Mouse (Mus musculus) embryo, embryonic 11.5 days (tissue): ENCODE data around the gene Ankrd65.
"Not testable (repeated sequence)": the region's sequence is repeated elsewhere in the genome, so short reads cannot be mapped to it uniquely, and the experiment has no call there.

Experiments used
- DNase-seq: peaks from one replicate; pipeline ENCODE4 v3.0.0-alpha.2; 2012; ENCODE audit warnings: low read depth, low spot score

Ankrd65 gene

DNA sequence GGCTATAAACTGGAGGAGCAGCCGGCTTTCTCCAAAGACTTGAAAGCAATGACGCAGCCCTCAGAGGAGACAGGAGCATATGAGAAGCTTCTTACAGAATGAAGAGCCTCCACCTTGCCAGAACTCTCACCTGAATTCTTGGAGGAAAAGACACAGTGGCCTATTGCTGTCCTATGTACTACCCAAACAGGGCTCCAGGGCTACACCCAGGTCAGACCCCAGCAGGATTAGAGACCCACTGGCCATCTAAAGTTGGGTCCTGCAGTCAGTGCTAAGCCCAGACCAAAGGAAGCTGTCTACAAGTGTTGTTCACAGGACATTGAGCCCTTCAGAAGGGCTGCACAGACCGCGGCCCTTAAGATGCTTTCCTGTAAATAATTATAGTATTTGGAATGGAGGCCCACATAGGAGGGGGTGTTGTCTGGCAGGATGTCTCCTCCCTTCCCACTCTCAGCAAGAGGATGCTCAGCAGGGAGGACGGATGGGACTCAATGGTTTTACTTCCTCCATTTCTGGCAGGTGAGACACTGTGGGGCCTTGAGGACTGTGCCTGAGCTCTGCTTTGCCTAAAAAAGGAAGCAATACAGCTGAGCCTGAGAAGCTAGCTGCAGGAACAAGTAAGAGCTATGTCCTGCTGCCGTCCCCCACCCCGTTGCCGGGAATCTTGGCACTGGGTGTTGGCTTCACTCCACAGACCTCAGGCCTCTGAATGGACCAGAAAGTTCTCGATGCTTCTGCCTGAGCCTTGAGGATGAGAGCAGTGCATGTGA is 15.1 kb upstream of the Ankrd65 start:
- DNase-seq = no peak

- DNase-seq = no peak
These were observed 14.4 kb upstream of the Ankrd65 start for GRCm38 (mm10) chr4:155775855-155776254.

- no peak for DNase-seq
These were observed 13.4 kb upstream of the Ankrd65 start for GRCm38 (mm10) chr4:155776704-155777335.

DNA sequence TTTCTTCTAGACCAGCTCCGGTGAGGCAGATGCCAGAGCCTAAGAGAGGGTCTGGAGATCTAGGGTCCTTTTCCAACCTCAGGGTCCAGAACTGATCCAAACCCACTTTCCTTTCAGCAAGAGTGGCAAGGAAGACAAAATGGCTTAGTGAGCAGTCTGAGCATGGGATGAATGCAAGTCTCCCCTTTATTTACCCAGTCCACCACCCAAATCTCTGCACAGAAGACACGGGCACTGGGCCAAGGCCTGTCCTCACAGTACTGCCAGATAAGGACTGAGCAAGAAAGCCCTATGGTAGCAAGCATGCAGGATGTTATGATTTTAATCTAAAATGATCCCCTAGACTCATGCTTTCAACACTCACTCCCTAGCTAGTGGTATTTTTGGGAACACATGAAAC is 12.4 kb upstream of the Ankrd65 start:
- DNase-seq = no peak

- DNase-seq = no peak
These were observed 10.7 kb upstream of the Ankrd65 start for GRCm38 (mm10) chr4:155779498-155779897.

DNA sequence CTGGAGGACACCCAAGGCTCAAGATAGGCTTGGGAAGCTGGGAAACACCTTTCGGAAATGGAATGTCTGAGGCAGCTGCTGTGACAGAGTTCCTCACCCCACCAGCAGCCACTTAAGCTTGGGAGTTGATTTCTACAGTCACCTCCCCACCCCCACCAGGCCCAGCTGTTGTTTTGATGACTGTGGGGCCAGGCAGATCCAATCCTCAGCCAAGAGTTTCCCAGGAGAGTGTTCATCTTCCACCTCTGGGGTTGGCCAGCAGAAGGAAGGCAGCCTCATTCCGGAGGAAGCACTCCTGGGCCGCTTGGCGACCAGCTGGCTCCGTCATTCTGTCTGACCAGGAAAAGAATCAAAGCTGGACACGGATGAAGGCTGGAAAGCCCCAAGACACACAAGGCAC is 9.3 kb upstream of the Ankrd65 start:
- no peak for DNase-seq

- DNase-seq = no peak
These were observed 6.7 kb upstream of the Ankrd65 start for GRCm38 (mm10) chr4:155783486-155784080.

- peak; percentile 69 for DNase-seq
These were observed 6.0 kb upstream of the Ankrd65 start for GRCm38 (mm10) chr4:155784081-155784701.

DNA sequence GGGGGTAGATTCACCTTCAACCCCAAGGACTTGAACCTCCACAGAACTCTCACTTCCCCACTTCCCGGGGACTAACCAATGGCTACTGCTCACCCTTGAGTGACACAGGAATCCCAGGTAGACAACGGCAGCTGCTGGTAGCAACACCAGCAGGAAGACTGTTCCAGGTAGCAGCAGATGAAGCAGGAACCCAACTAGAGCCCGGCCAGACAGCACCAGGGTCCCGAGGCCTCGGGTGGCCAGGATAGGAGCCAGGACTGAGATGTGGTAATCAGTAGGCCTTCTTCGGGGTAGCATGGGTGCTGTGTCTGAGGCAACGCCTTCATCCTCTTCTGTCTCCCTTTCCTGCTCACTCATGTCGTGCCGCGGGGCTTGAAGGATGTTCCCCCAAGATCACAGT is 5.0 kb upstream of the Ankrd65 start:
- DNase-seq = no peak

DNA sequence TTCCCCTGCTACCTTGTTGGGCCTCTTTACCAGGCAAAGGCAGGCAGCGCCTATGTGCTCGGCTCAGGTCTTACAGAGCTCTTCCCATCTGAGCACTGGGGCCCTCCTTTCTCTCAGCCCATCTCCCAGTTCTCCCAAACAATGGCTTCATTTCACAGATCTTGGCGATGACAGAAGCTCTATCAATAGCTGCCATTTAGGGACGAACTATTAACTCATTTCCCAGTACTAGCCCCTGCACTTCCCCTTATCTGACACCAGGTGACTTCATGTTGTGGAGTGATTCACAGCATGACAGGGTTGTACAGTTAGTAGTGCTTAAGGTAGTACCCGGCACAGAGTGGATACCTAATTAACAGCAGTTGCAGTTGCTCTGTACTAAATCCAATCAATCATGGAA is 4.4 kb upstream of the Ankrd65 start, which contains the start of gene Tmem88b:
TSS of gene Tmem88b (minus strand) at position 56 of the 400 bp plus-strand sequence.
- DNase-seq = no peak

- DNase-seq = no peak
These were observed 1.9 kb upstream of the Ankrd65 start for GRCm38 (mm10) chr4:155788300-155788699.

- not testable (repeated sequence) for DNase-seq
These were observed 1.4 kb upstream of the Ankrd65 start for GRCm38 (mm10) chr4:155788833-155789232.

GRCm38 (mm10) chr4:155790650-155791161 is 467 bp downstream of the Ankrd65 start:
- no peak for DNase-seq

- DNase-seq = no peak
These were observed 1.1 kb downstream of the Ankrd65 start for GRCm38 (mm10) chr4:155791240-155791933.

- no peak for DNase-seq
These were observed 3.5 kb downstream of the Ankrd65 start for GRCm38 (mm10) chr4:155793730-155794129.

DNA sequence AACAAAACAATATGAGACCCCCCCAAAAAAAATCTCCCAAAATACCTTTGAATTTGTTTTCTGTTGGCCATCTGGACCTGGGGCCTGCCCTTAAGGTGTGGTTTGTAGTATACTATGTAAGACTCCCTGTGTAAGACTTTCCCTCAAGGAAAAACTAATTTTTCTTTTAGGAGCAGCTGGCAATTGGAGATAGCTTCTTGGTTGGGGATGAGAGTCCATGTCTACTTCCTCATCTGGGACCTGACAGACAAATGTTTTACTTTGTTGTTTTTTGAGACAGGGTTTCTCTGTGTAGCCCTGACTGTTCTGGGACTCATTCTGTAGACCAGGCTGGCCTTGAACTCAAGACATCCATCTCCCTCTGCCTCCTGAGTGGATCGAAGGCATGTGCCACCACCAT is 11.8 kb downstream of the Ankrd65 start:
- no peak for DNase-seq

DNA sequence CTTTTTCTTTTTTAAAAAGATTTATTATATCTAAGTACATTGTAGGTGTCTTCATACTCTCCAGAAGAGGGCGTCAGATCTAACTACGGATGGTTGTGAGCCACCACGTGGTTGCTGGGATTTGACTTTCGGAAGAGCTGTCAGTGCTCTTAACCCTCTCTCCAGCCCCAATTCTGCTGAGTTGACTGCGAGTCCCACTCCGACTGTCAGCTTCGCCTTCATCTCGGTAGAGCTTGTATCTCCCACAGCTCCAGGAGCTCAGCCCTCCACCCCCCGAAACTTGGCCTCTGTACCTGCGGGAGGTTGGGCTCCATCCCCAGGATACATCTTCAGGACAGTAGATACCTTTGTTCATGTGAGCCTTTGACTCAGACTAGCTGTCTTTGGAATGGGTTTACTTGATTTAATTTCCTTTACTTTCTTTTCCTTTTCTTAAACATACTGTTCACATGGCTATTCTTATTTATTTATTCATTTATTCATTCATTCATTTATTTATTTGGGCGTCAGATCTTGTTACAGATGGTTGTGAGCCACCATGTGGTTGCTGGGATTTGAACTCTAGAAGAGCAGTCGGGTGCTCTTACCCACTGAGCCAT is 12.6 kb downstream of the Ankrd65 start, which contains the start of gene Mrpl20:
TSS of gene Mrpl20 (plus strand) at position 138 of the 599 bp plus-strand sequence.
- DNase-seq = no peak

DNA sequence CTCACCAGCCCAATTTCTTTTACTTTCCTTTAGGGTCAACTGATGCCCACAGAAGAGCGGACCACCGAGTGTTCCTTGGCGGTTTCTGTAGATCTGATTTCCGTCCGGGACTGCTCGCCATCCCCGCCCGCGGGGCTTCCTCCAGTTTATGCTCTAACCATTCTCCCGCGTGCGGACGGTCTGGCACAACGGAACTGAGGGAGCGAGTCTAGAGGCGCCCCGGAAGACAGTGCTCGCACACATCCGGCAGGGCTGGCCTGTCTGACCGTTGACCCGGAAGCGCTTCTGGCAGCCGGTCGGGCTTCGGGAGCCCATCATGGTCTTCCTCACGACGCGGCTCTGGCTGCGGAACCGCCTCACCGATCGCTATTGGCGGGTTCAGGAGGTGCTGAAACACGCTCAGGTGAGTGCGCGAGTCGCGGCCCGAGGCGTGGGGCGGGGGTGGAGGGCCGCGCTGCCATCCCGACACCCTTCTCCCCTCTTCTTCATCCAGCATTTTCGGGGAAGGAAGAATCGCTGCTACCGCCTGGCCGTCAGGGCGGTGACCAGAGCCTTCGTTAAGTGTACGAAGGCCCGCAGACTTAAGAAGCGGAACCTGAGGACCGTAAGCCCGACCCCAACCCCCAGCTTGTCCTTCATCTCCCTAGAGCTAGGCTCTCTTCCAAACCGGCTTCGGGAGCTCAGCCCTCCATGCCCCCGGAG is 13.3 kb downstream of the Ankrd65 start:
- peak; percentile 91 for DNase-seq

- no peak for DNase-seq
These were observed 17.6 kb downstream of the Ankrd65 start for GRCm38 (mm10) chr4:155807841-155808240.

GRCm38 (mm10) chr4:155811929-155812664 is 21.9 kb downstream of the Ankrd65 start, which contains the start of gene Ccnl2:
Ccnl2 (plus strand) TSS chr4:155812489.
- peak; percentile 99 for DNase-seq
